Mouse (Mus musculus) spleen, adult 12 weeks (tissue): ENCODE measurements around the gene Ppp1r18.

Source experiments
- DNase-seq: peaks from one replicate; pipeline ENCODE4 v3.0.0; 2022; ENCODE audit warnings: low spot score

Gene Ppp1r18

GRCm38 (mm10) chr17:35865481-35866280 lies at the start of gene Ppp1r18:
Gene Ppp1r18, plus strand, starts transcription at chr17:35865593.
- no peak for DNase-seq

GRCm38 (mm10) chr17:35815836-35816235 lies 49.6 kb upstream of the Ppp1r18 start:
- no peak for DNase-seq

- no peak for DNase-seq
Measured at GRCm38 (mm10) chr17:35816686-35817085, 48.7 kb upstream of the Ppp1r18 start.

- no peak for DNase-seq
Measured at GRCm38 (mm10) chr17:35817226-35817625, 48.2 kb upstream of the Ppp1r18 start.

- no peak for DNase-seq
Measured at GRCm38 (mm10) chr17:35820111-35820510, 45.3 kb upstream of the Ppp1r18 start.

GRCm38 (mm10) chr17:35821439-35822430 lies 43.7 kb upstream of the Ppp1r18 start, which contains the start of gene Ier3:
Gene Ier3, plus strand, starts transcription at chr17:35821684.
- no peak for DNase-seq

GRCm38 (mm10) chr17:35822564-35822963 lies 42.8 kb upstream of the Ppp1r18 start:
- no peak for DNase-seq

- DNase-seq: peak; percentile 67
Measured at GRCm38 (mm10) chr17:35822964-35823937, 42.1 kb upstream of the Ppp1r18 start, which contains the start of gene Flot1. Gene Flot1, plus strand, starts transcription at chr17:35823230.

- DNase-seq: no peak
Measured at GRCm38 (mm10) chr17:35824402-35824801, 41.0 kb upstream of the Ppp1r18 start.

- no peak for DNase-seq
Measured at GRCm38 (mm10) chr17:35825109-35825850, 40.1 kb upstream of the Ppp1r18 start.

- DNase-seq: peak; percentile 79
Measured at GRCm38 (mm10) chr17:35829737-35830136, 35.7 kb upstream of the Ppp1r18 start.

GRCm38 (mm10) chr17:35832400-35833238 lies 32.8 kb upstream of the Ppp1r18 start:
- DNase-seq: no peak

- no peak for DNase-seq
Measured at GRCm38 (mm10) chr17:35833239-35833751, 32.1 kb upstream of the Ppp1r18 start.

GRCm38 (mm10) chr17:35833894-35834293 lies 31.5 kb upstream of the Ppp1r18 start:
- no peak for DNase-seq

- DNase-seq: no peak
Measured at GRCm38 (mm10) chr17:35834696-35835422, 30.5 kb upstream of the Ppp1r18 start.

- no peak for DNase-seq
Measured at GRCm38 (mm10) chr17:35835424-35836140, 29.8 kb upstream of the Ppp1r18 start.

GRCm38 (mm10) chr17:35836178-35836965 lies 29.0 kb upstream of the Ppp1r18 start:
- peak; percentile 71 for DNase-seq
